Mouse (Mus musculus): ENCODE measurements around the gene Hoxa10. TPM values are rescaled to one million over a fixed set of nuclear protein-coding genes. Genes with fewer than 3 reads are reported as not detected.

Gene Hoxa10
- polyA plus RNA-seq, 1 experiment from 2014 or later: 0.06 TPM

- no peak for DNase-seq (ENCODE audit: low spot score)
- Histone ChIP-seq H3K36me3 (no peaks in the 10 kb centered on the region), H3K4me1 (0 out of 2 replicates have a peak, but pooled peaks cover 3% of the 10 kb centered on the region), H3K27me3 (ENCODE audit: low read depth, poor library complexity, severe bottlenecking) (peaks cover 100% of the 10 kb centered on the region), H3K27ac (replicated peaks) (no peak overlapping the region), H3K9me3 (replicated peaks) (no peaks in the 10 kb centered on the region), H3K4me3 (no peak overlapping the region)
- 2% methylated on average over 7 of the region's 7 CpGs for WGBS
These were observed 1.7 kb downstream of the Hoxa10 start for GRCm38 (mm10) chr6:52238976-52239375.

GRCm38 (mm10) chr6:52238155-52238545 lies 2.5 kb downstream of the Hoxa10 start:
- WGBS: 4% methylated on average over 7 of the region's 7 CpGs
- Histone ChIP-seq H3K9me3 (replicated peaks) (no peaks in the 10 kb centered on the region), H3K36me3 (no peaks in the 10 kb centered on the region), H3K27ac (replicated peaks) (no peak overlapping the region), H3K4me3 (no peak overlapping the region), H3K27me3 (ENCODE audit: low read depth, poor library complexity, severe bottlenecking) (peaks cover 100% of the 10 kb centered on the region), H3K4me1 (0 out of 2 replicates have a peak, but pooled peaks cover 4% of the 10 kb centered on the region)
- DNase-seq (ENCODE audit: low spot score): no peak

- peaks cover 100% of the 10 kb centered on the region for H3K27me3 ChIP-seq (ENCODE audit: low read depth, poor library complexity, severe bottlenecking)
- no peak for DNase-seq (ENCODE audit: low spot score)
- H3K36me3 ChIP-seq: no peaks in the 10 kb centered on the region
- H3K4me3 ChIP-seq: no peak overlapping the region
- H3K4me1 ChIP-seq: 0 out of 2 replicates have a peak, but pooled peaks cover 4% of the 10 kb centered on the region
- no peaks in the 10 kb centered on the region for H3K9me3 ChIP-seq (replicated peaks)
- WGBS: 8% methylated on average over 10 of the region's 10 CpGs
- H3K27ac ChIP-seq (replicated peaks): no peak overlapping the region
These were observed 3.1 kb downstream of the Hoxa10 start for GRCm38 (mm10) chr6:52237346-52238154.

GRCm38 (mm10) chr6:52236806-52237205 lies 3.8 kb downstream of the Hoxa10 start:
- Histone ChIP-seq H3K36me3 (no peaks in the 10 kb centered on the region), H3K4me1 (0 out of 2 replicates have a peak, but pooled peaks cover 4% of the 10 kb centered on the region), H3K4me3 (no peak overlapping the region), H3K27ac (replicated peaks) (no peak overlapping the region), H3K9me3 (replicated peaks) (no peaks in the 10 kb centered on the region), H3K27me3 (ENCODE audit: low read depth, poor library complexity, severe bottlenecking) (peaks cover 100% of the 10 kb centered on the region)
- 5% methylated on average over 3 of the region's 3 CpGs for WGBS
- no peak for DNase-seq (ENCODE audit: low spot score)

- H3K4me3 ChIP-seq: no peak overlapping the region
- WGBS: 24% methylated on average over 6 of the region's 6 CpGs
- 0 out of 2 replicates have a peak, but pooled peaks cover 4% of the 10 kb centered on the region for H3K4me1 ChIP-seq
- no peaks in the 10 kb centered on the region for H3K9me3 ChIP-seq (replicated peaks)
- H3K36me3 ChIP-seq: no peaks in the 10 kb centered on the region
- no peak overlapping the region for H3K27ac ChIP-seq (replicated peaks)
- H3K27me3 ChIP-seq (ENCODE audit: low read depth, poor library complexity, severe bottlenecking): peaks cover 100% of the 10 kb centered on the region
- no peak for DNase-seq (ENCODE audit: low spot score)
These were observed 4.8 kb downstream of the Hoxa10 start for GRCm38 (mm10) chr6:52235866-52236265.

- H3K4me3 ChIP-seq: no peak overlapping the region
These were observed 5.4 kb downstream of the Hoxa10 start for GRCm38 (mm10) chr6:52235267-52235666.

GRCm38 (mm10) chr6:52234428-52235140 lies 6.1 kb downstream of the Hoxa10 start:
- DNase-seq (ENCODE audit: low spot score): no peak
- Histone ChIP-seq H3K9me3 (replicated peaks) (no peaks in the 10 kb centered on the region), H3K36me3 (no peaks in the 10 kb centered on the region), H3K27ac (replicated peaks) (no peak overlapping the region), H3K27me3 (ENCODE audit: low read depth, poor library complexity, severe bottlenecking) (peaks cover 100% of the 10 kb centered on the region), H3K4me1 (peaks cover 7% of the 10 kb centered on the region; the same call in 1 of the 2 replicates), H3K4me3 (0 out of 2 replicates have a peak overlapping the region, but pooled peaks have one; percentile 11)
- 2% methylated on average over 68 of the region's 68 CpGs for WGBS

More at GRCm38 (mm10) chr6:52235267-52235666, 5.4 kb downstream of the Hoxa10 start:
- H3K27me3 ChIP-seq (ENCODE audit: low read depth, poor library complexity, severe bottlenecking): peaks cover 100% of the 10 kb centered on the region
- H3K36me3 ChIP-seq: no peaks in the 10 kb centered on the region
- no peak for DNase-seq (ENCODE audit: low spot score)
- no peak overlapping the region for H3K27ac ChIP-seq (replicated peaks)
- 32% methylated on average over 9 of the region's 9 CpGs for WGBS
- peaks cover 7% of the 10 kb centered on the region; the same call in 1 of the 2 replicates for H3K4me1 ChIP-seq
- no peaks in the 10 kb centered on the region for H3K9me3 ChIP-seq (replicated peaks)

GRCm38 (mm10) chr6:52233546-52234427 lies 6.9 kb downstream of the Hoxa10 start:
- Histone ChIP-seq H3K4me1 (peaks cover 7% of the 10 kb centered on the region; the same call in 1 of the 2 replicates), H3K27ac (replicated peaks) (no peak overlapping the region), H3K4me3 (no peak overlapping the region), H3K27me3 (ENCODE audit: low read depth, poor library complexity, severe bottlenecking) (peaks cover 100% of the 10 kb centered on the region), H3K9me3 (replicated peaks) (no peaks in the 10 kb centered on the region), H3K36me3 (no peaks in the 10 kb centered on the region)
- 1% methylated on average over 70 of the region's 70 CpGs for WGBS
- DNase-seq (ENCODE audit: low spot score): no peak

- no peak overlapping the region for H3K27ac ChIP-seq (replicated peaks)
- no peaks in the 10 kb centered on the region for H3K36me3 ChIP-seq
- H3K4me1 ChIP-seq: peaks cover 7% of the 10 kb centered on the region; the same call in 1 of the 2 replicates
- H3K4me3 ChIP-seq: no peak overlapping the region
- H3K9me3 ChIP-seq (replicated peaks): no peaks in the 10 kb centered on the region
- H3K27me3 ChIP-seq (ENCODE audit: low read depth, poor library complexity, severe bottlenecking): peaks cover 100% of the 10 kb centered on the region
- WGBS: 3% methylated on average over 23 of the region's 23 CpGs
- no peak for DNase-seq (ENCODE audit: low spot score)
These were observed 7.6 kb downstream of the Hoxa10 start for GRCm38 (mm10) chr6:52232984-52233545.

GRCm38 (mm10) chr6:52232568-52232965 lies 8.1 kb downstream of the Hoxa10 start:
- WGBS: under 1% methylated on average over 18 of the region's 18 CpGs
- H3K27me3 ChIP-seq (ENCODE audit: low read depth, poor library complexity, severe bottlenecking): peaks cover 100% of the 10 kb centered on the region
- DNase-seq (ENCODE audit: low spot score): no peak

GRCm38 (mm10) chr6:52231885-52232567 lies 8.6 kb downstream of the Hoxa10 start:
- Histone ChIP-seq H3K36me3 (no peaks in the 10 kb centered on the region), H3K27ac (replicated peaks) (no peak overlapping the region), H3K4me1 (peaks cover 7% of the 10 kb centered on the region; the same call in 1 of the 2 replicates), H3K27me3 (ENCODE audit: low read depth, poor library complexity, severe bottlenecking) (peaks cover 100% of the 10 kb centered on the region), H3K9me3 (replicated peaks) (no peaks in the 10 kb centered on the region), H3K4me3 (no peak overlapping the region)
- WGBS: under 1% methylated on average over 18 of the region's 18 CpGs
- DNase-seq (ENCODE audit: low spot score): no peak

More at GRCm38 (mm10) chr6:52232568-52232965, 8.1 kb downstream of the Hoxa10 start:
- no peaks in the 10 kb centered on the region for H3K36me3 ChIP-seq
- H3K4me3 ChIP-seq: no peak overlapping the region
- peaks cover 7% of the 10 kb centered on the region; the same call in 1 of the 2 replicates for H3K4me1 ChIP-seq
- H3K27ac ChIP-seq (replicated peaks): no peak overlapping the region
- no peaks in the 10 kb centered on the region for H3K9me3 ChIP-seq (replicated peaks)

All from midbrain, embryonic 10.5 days (tissue).